Mouse (Mus musculus) left cerebral cortex, adult 11 months (tissue): ENCODE results near the gene Tex2.

Source experiments
- DNase-seq: peaks from one replicate; pipeline ENCODE4 v3.0.0; 2022; ENCODE audit warnings: low spot score

The Tex2 gene

DNA sequence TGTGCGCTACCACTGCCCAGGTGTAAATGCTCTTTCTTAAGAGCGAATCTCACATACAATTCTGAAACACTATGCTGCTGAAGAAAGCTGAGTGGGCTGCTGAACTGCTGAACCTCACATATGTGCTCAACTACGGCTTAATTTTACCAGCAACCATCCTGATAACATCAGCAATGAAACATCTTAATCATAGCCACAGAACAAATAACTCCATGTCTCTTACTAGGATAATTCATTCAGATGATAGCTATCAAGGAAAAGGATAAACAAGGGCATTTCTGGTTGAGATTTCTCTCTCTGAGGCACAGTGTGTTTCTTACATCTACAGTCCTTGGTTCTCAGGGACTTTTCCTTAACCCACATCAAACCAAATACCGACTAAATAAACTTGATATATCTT is 128.3 kb downstream of the Tex2 start:
- no peak for DNase-seq

DNA sequence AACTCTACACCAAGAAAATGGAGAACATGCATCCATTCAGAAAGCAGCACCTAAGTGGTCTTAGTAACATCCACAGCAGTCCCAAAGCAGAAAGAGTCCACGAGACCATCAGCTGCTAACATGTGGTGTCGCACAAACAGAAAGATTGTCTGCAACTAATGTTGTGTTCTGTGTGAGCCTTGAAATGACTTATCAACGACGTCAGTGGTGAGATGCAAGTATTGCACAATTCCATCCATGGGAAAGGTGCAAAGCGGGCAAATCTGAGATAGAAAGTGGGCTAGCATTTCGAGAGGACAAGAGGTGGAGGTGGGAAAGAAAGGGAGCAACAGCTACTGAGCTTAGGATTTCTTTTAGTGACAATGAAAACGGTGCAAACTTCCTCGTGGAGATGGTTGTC is 130.4 kb downstream of the Tex2 start:
- DNase-seq: no peak

DNA sequence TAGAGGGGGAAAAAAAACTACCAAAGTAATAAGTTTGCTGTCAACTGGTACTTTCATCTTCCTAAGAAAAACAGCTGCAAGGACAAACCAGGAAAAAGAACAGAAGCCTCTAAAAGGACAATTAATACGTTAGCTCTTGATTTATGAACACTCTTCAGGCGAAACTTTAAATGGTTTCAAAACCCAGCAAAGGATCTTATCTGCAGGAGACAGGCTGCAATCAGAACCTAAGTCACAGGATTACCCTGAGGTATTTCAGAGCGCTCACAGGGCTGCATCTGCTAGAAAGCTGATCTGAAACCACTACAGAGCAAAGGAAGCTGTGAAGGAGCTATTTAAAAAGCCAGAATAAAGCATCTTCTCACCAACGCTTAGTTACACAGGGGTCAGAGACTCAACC is 131.6 kb downstream of the Tex2 start:
- DNase-seq: no peak

- no peak for DNase-seq
Observed at GRCm38 (mm10) chr11:106480530-106480885, 132.7 kb downstream of the Tex2 start.

GRCm38 (mm10) chr11:106479619-106480529 is 133.3 kb downstream of the Tex2 start:
- no peak for DNase-seq

- no peak for DNase-seq
Observed at GRCm38 (mm10) chr11:106478745-106479144, 134.5 kb downstream of the Tex2 start.

- DNase-seq: no peak
Observed at GRCm38 (mm10) chr11:106477505-106478160, 135.6 kb downstream of the Tex2 start.

DNA sequence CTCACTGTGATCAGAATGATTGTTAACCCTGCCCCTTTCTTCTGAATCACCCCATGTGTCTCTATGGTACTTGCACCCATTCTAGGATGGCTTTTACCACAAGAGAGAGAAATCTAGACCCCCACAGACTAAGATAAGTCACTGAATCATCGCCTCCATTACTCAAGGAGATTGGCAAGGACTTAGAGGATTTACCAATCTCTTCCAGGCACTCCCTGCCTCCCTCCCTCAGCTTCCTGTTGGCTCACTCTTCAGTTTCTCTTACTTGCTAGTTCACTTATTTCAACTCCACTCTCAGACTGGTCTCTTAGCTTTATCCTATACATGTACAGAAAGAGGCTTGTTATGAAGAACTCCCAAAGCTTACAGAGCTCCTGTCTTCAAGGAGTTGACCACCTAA is 137.9 kb downstream of the Tex2 start:
- no peak for DNase-seq

DNA sequence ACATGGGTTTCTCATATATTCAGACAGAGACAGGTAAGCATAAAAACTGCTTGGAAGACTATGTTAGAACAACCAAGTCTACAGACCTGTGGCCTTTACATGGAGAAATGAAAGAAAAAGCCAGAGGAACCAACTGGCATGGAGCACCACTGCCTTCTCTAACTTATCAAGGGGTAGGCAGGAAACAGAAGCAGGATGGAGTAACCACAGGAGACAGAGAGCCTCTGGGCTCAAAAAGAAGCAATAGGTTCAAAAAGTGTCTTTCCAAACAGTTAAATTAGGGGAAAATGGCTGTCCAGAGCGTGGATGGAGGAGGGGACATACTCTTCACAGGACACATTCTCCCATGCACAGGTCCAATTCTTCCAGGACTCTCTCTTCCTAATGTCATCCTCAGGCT is 141.6 kb downstream of the Tex2 start:
- DNase-seq: no peak

DNA sequence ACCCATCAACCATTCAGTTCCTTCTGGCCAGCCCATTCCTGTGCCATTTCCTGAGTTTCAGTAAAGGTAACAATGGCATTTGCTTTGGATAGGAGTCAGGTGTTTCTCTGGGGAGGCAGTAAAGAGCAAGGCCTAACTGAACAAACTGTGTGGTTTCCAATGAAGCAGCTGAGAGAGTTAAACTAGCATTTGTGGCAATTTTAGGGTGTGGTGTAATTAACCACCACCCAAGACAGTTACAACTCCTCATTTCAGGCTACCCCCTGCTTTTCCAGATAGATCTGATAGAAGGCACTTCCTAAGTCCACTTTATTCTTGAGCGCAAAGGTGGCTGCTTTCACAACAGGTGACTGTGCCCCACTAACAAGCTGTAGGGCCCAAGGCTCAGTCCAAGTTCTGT is 144.7 kb downstream of the Tex2 start:
- no peak for DNase-seq

DNA sequence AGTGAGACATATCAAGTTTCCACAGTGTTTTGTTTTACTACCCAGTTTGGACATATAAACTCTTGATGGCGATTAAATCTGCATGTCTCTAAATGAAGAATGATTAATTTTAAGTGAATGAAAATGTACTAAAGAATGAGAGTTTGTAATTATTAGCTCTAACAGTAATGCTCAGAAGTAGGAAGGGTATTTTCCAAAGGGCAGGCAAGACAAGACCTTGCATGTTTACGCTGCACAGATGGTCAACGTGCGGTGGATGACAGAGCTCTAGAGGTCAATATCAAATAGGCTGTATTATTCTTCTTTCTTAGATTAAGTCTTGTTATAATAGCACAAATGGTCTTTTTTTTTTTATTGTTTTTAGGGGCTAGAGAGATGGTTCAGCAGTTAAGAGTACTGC is 147.3 kb downstream of the Tex2 start:
- no peak for DNase-seq

- DNase-seq: no peak
Observed at GRCm38 (mm10) chr11:106465545-106465903, 147.7 kb downstream of the Tex2 start.

DNA sequence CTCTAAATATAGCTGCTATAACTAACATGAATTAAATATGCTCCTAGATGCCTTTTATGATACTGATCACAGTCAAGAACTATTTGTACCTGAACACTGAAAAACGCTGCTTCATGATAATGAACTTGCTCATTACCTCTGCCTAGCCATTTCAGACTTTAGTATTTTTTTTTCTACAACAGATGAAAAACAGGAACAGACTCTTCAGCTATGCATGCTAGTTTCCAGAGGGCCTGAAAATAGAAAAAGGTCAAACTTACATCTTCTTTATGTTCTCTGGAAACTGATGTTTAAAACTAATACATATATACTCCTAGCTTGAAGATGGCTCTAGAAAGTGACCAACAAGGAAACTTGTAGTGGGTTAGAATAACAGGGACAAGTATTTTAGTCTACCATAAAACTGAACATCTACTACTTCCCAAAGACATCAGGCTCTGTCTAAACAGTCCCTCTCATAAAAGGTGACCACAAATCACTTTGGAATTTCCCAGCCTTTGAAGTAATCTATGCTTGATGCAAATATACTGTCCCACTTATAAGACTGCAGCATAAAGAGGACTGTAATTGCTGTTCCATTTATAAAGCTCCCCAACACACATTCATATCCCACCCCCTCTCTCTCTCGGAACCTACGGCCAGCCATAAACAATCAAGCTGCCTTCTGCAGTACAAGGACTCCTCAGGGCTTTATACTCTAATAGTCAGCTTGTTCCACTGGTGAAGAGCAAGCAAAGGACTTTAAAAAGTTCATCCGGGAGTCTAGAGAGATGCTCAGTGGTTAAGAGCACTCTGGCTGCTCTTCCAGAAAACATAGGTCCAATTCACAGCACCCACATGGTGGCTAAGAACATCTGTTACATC is 148.3 kb downstream of the Tex2 start:
- DNase-seq: no peak

DNA sequence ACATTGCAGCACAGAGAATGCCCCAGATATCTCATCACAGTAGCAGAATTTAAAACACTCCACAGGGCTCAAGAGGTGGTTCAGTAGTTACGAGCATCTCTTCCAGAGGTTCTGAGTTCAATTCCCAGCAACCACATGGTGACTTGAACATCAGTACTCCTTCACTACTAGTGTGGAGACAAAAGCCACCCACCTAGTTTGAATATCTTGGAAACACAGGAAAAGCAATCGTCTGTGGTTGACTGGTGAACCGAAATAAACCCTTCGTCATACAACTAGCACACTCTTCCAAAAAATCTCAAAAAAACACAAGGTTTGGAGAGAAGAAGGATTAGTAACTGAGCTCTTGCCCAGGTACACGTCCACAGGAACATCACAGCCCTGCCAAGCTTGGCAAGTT is 149.4 kb downstream of the Tex2 start:
- no peak for DNase-seq

- DNase-seq: no peak
Observed at GRCm38 (mm10) chr11:106462309-106462708, 150.9 kb downstream of the Tex2 start.

DNA sequence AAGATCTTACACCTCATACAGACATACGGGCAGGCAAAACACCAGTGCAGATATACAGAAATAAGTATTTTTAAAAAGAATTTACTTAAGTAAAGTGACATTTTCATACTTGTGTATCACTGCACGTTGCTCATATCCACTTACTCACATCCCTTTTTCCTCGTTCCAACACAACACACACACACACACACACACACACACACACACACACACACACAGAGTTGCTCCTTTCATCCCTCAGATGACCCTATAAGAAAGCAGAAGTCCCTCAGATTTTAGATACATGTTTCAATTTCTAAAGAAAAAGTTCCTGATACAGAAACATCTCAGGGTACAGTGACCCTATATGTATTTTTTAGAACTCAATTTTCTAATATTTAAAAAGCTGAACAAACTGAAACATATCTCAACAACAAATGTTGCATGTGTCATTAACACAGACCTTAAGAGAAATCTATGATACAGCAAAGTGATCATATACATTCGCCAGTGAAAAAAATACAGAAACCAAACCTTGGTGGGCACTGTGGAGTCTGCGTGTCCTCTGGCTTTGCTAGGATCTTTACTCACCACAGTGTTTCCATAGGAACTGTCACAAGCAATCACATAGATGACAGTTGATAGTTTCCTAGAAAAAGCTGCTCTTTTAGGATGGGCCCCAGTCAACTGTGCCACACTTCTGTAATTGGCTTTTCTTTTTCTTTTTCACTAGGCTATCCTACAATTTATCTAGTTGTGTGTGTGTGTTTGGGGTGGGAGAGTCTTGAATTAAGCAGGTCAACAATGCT is 151.9 kb downstream of the Tex2 start:
- no peak for DNase-seq

GRCm38 (mm10) chr11:106460671-106461070 is 152.6 kb downstream of the Tex2 start:
- no peak for DNase-seq

DNA sequence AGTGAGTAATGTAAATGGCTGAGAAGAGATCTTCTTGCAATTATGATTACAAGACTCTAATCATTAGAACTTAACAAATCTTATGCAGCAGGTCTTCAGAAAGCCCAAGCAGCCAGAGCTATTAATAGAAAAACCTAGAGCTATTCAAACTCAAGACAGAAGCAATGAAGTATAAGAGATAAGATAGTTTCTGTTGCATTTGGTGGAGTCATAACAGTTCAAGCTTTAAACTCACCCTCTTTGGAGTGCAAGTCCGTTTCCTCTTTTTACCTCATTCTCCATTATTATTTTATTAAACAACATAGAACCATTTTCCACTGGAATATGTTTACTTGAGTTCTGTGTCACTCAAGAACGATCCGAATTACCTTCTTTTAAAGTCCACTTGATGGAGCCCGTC is 154.7 kb downstream of the Tex2 start:
- no peak for DNase-seq
